Mouse (Mus musculus): Measurements from ENCODE around the gene Cela3b.

DNA sequence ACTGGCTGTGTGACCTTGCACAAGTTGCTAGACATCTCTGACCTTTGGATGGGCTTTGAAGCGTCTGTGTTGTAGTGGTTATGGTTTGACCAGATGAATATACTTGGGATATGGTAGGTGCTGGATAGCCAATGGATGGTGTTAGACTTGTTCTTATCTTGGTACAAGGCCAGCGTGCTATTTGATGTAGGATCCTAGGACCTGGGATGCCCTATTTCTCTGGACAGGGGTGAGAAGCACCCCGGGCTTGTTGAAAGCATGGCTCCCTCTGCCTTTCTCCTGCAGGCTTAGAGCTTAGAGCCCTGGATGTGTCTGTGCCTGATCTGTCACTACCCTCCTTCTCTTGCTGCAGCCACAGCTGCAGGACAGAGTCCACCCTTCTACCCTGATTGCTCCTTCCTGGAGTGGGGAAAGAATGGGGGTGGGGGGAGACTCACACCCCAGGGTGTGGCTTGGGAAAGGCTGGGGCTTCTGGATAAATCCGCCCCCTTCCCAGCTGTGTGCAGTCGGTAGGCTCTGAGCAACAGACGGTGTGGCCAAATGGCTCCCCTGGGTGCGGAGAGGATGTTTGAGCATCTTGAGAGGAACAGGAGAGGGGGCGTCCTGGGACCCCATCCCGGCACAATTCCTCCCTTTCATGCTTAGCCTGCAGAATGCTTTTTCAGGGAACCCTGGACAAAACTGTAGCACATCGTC lies 45.9 kb upstream of the Cela3b start:
- TF ChIP-seq POLR2A (IDR thresholded peaks at IDR 0.05; ENCODE audit: low read depth, low read length) (no peak), CTCF (IDR thresholded peaks at IDR 0.05; ENCODE audit: extremely low read depth, insufficient read length, insufficient replicate concordance, low read depth, low read length) (no peak)
